Mouse (Mus musculus) hindbrain, embryonic 16.5 days (tissue): ENCODE results near the gene Aldh3b2. TPM values are rescaled to one million over a fixed set of nuclear protein-coding genes. Genes with fewer than 3 reads are reported as not detected.

Experiments used
- ATAC-seq: fragments of 200-750 bp; cut with Nextera tagmentation; 2 replicates; pipeline ENCODE4 v1.8.0; 2017; ENCODE audit warnings: moderate TSS enrichment, moderate library complexity
- H3K27ac ChIP-seq: fragments of 300-500 bp; sonication (generic); 2 replicates; pipeline ENCODE4 v1.5.1; 2014; ENCODE audit warnings: low read depth, mild to moderate bottlenecking, control low read depth, low read length, moderate library complexity
- H3K27me3 ChIP-seq: fragments of 300-500 bp; sonication (generic); replicated peaks from 2 replicates; pipeline ENCODE4 v1.6.1; 2014; ENCODE audit warnings: low read length; ENCODE audit not compliant: control insufficient read depth, insufficient read depth
- H3K36me3 ChIP-seq: fragments of 300-500 bp; sonication (generic); 2 replicates; pipeline ENCODE4 v1.6.1; 2014; ENCODE audit warnings: mild to moderate bottlenecking, low read length, moderate library complexity, mixed read lengths; ENCODE audit not compliant: control insufficient read depth, insufficient read depth
- H3K4me1 ChIP-seq: fragments of 300-500 bp; sonication (generic); 2 replicates; pipeline ENCODE4 v1.6.1; 2014; ENCODE audit warnings: low read depth, low read length; ENCODE audit not compliant: control insufficient read depth, insufficient read depth
- H3K4me2 ChIP-seq: fragments of 300-500 bp; sonication (generic); 2 replicates; pipeline ENCODE4 v1.6.1; 2014; ENCODE audit warnings: mild to moderate bottlenecking, low read length, control low read depth, moderate library complexity
- H3K4me3 ChIP-seq: fragments of 300-500 bp; sonication (generic); 2 replicates; pipeline ENCODE4 v1.5.1; 2014; ENCODE audit warnings: mild to moderate bottlenecking, low read length, control low read depth, moderate library complexity
- H3K9ac ChIP-seq: fragments of 300-500 bp; sonication (generic); 2 replicates; pipeline ENCODE4 v1.6.1; 2014; ENCODE audit warnings: low read depth, mild to moderate bottlenecking, control low read depth, low read length, moderate library complexity
- H3K9me3 ChIP-seq: fragments of 300-500 bp; sonication (generic); 2 replicates; pipeline ENCODE4 v1.6.1; 2014; ENCODE audit warnings: mild to moderate bottlenecking, low read length, moderate library complexity; ENCODE audit not compliant: control insufficient read depth
- WGBS: fragments of 180-500 bp; shearing (Covaris S2); extraction: QIAGEN DNeasy Blood & Tissue Kit; methylation state at CpG from one replicate; pipeline ENCODE4 v1.1.7; 2014; 5-methylcytosine and 5-hydroxymethylcytosine counted together
- polyA plus RNA-seq: library from polyadenylated mRNA; unstranded; fragments of >200 nt; fragmentation: Nextera tagmentation; extraction: Ambion mirVana; gene quantifications from 2 replicates; pipeline ENCODE4 v1.2.1, GENCODE M21; 2015

The Aldh3b2 gene
- polyA plus RNA-seq, 1 experiment from 2014 or later, result 0.66 TPM

GRCm38 (mm10) chr19:4005971-4006370 lies 33.8 kb downstream of the Aldh3b2 start:
- Histone ChIP-seq H3K27ac (no peak overlapping the region), H3K9ac (no peak overlapping the region), H3K27me3 (no peaks in the 10 kb centered on the region), H3K4me2 (no peak overlapping the region), H3K4me3 (no peak overlapping the region), H3K9me3 (no peaks in the 10 kb centered on the region), H3K36me3 (peaks cover 15% of the 10 kb centered on the region), H3K4me1 (peaks cover 8% of the 10 kb centered on the region)
- ATAC-seq, result no peak
- 88% methylated on average over 8 of the region's 8 CpGs for WGBS

- H3K9ac ChIP-seq, result no peak overlapping the region
- no peak for ATAC-seq
- no peaks in the 10 kb centered on the region for H3K27me3 ChIP-seq
These were observed 39.0 kb downstream of the Aldh3b2 start for GRCm38 (mm10) chr19:4011086-4011485.

GRCm38 (mm10) chr19:4012432-4013022 lies 40.4 kb downstream of the Aldh3b2 start, which contains the start of gene Ndufv1:
Gene Ndufv1, minus strand, starts transcription at chr19:4012806.
- peak within 1 kb of the TSS; percentile 75 for H3K27ac ChIP-seq
- H3K4me1 ChIP-seq, result peaks cover 12% of the 10 kb centered on the region
- ATAC-seq, result peak; percentile 99
- WGBS, result under 1% methylated on average over 45 of the region's 45 CpGs
- no peaks in the 10 kb centered on the region for H3K9me3 ChIP-seq
- H3K27me3 ChIP-seq, result no peaks in the 10 kb centered on the region
- peaks cover 9% of the 10 kb centered on the region for H3K36me3 ChIP-seq
- H3K4me3 ChIP-seq, result peak within 1 kb of the TSS; percentile 58
- H3K9ac ChIP-seq, result peak within 1 kb of the TSS; percentile 74
- H3K4me2 ChIP-seq, result peak within 1 kb of the TSS; percentile 59

More at GRCm38 (mm10) chr19:4011086-4011485, 39.0 kb downstream of the Aldh3b2 start:
- Histone ChIP-seq H3K27ac (no peak overlapping the region), H3K4me3 (no peak overlapping the region), H3K4me1 (peaks cover 12% of the 10 kb centered on the region), H3K9me3 (no peaks in the 10 kb centered on the region), H3K36me3 (peaks cover 11% of the 10 kb centered on the region), H3K4me2 (no peak overlapping the region)
- 93% methylated on average over 5 of the region's 5 CpGs for WGBS

DNA sequence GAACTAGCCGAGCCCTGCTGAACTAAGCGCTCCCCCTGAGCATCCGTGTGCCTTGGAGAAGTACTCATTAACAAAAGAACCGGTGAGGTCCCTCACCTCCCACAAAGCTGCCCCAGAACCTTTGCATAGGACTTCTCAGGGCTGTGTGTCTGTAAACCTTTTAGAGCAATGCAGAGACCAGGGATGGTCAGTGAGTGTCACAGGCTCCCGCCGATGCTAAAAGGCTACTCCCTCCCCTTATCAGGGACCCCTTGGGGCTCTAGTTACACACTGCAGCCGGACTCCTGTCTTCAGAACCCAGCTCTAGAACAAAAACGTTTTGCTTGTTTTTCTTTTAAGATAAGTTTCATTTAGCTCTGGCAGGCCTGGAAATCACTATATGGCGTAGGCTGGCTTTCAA lies 40.9 kb downstream of the Aldh3b2 start:
- H3K4me3 ChIP-seq, result peak overlapping the region; percentile 58
- no peak for ATAC-seq
- no peaks in the 10 kb centered on the region for H3K9me3 ChIP-seq
- peak overlapping the region; percentile 47 for H3K9ac ChIP-seq
- no peaks in the 10 kb centered on the region for H3K27me3 ChIP-seq
- H3K27ac ChIP-seq, result no peak overlapping the region
- H3K4me2 ChIP-seq, result peak overlapping the region; percentile 59
- whole genome bisulfite sequencing, result 21% methylated on average over 9 of the region's 9 CpGs
- peaks cover 12% of the 10 kb centered on the region for H3K4me1 ChIP-seq
- H3K36me3 ChIP-seq, result peaks cover 6% of the 10 kb centered on the region

DNA sequence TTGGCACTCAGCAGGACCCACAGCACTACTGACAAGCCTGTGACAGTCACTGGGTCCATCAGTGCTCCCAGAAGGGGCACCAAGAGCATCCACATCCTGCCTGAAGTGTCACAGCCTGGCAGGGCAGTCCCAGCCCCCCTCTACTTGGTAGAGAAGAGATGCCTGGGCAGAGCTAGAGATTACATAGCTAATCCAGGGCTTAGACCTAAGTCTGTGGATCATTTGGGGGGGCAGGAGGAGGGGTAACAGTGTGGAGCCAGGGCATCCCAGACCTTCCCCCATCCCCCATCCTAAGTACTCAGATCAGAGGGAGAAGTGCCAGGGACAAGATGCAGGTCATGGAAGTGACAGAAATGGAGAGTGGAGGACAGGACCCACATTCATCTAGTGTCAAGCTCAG lies 42.7 kb downstream of the Aldh3b2 start:
- no peaks in the 10 kb centered on the region for H3K27me3 ChIP-seq
- no peaks in the 10 kb centered on the region for H3K9me3 ChIP-seq
- no peak overlapping the region for H3K27ac ChIP-seq
- no peak overlapping the region for H3K4me3 ChIP-seq
- H3K9ac ChIP-seq, result no peak overlapping the region
- peaks cover 12% of the 10 kb centered on the region for H3K4me1 ChIP-seq
- no peaks in the 10 kb centered on the region for H3K36me3 ChIP-seq
- no peak overlapping the region for H3K4me2 ChIP-seq
- ATAC-seq, result no peak

- no peak overlapping the region for H3K4me3 ChIP-seq
- H3K36me3 ChIP-seq, result no peaks in the 10 kb centered on the region
- no peak overlapping the region for H3K4me2 ChIP-seq
- peaks cover 12% of the 10 kb centered on the region for H3K4me1 ChIP-seq
- WGBS, result 63% methylated on average over 5 of the region's 5 CpGs
- H3K9ac ChIP-seq, result no peak overlapping the region
- H3K27ac ChIP-seq, result no peak overlapping the region
- no peaks in the 10 kb centered on the region for H3K9me3 ChIP-seq
- no peak for ATAC-seq
- H3K27me3 ChIP-seq, result no peaks in the 10 kb centered on the region
These were observed 43.5 kb downstream of the Aldh3b2 start for GRCm38 (mm10) chr19:4015635-4016034.

DNA sequence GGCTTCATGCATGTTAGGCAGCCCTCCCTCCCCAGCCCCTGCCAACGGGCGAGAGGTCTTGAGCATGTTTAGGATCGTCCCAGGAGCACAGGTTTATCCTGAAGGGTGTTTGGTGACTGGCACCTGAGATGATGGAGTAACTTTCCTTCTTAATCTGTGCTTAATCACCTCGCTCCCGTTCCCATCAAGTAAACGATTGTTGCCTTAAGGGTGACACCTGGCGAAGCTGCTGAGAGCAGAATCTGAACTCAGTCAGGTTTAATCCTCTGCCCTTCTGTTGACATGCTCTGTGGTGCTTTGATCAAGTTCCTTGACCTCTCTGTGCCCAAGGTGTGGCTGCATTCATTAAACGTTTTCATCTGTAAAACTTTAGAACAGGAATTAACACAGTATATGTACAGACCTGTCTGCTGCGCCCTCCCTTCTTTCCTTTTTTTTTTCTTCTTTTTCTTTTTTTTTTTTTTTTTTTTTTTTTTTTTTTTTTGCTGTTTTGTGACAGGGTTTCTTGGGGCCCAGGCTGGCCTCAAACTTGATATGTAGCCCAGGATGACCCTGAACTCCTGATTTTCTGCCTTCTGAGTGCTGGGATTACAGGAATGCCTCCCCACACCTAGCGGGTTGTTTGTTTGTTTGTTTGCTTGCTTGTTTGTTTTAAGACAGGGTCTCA lies 45.9 kb downstream of the Aldh3b2 start:
- Histone ChIP-seq H3K4me2 (no peak overlapping the region), H3K36me3 (no peaks in the 10 kb centered on the region), H3K4me3 (no peak overlapping the region), H3K9ac (no peak overlapping the region), H3K27me3 (no peaks in the 10 kb centered on the region), H3K4me1 (no peaks in the 10 kb centered on the region; the same call in 1 of the 2 replicates), H3K9me3 (no peaks in the 10 kb centered on the region), H3K27ac (no peak overlapping the region)
- 74% methylated on average over 10 of the region's 10 CpGs for WGBS
- no peak for ATAC-seq

GRCm38 (mm10) chr19:4018743-4019583 lies 46.8 kb downstream of the Aldh3b2 start:
- Histone ChIP-seq H3K9me3 (no peaks in the 10 kb centered on the region), H3K27ac (no peak overlapping the region), H3K4me1 (no peaks in the 10 kb centered on the region), H3K4me2 (no peak overlapping the region), H3K36me3 (no peaks in the 10 kb centered on the region), H3K4me3 (no peak overlapping the region), H3K27me3 (no peaks in the 10 kb centered on the region), H3K9ac (no peak overlapping the region; the same call in 1 of the 2 replicates)
- peak; percentile 92 for ATAC-seq
- 23% methylated on average over 18 of the region's 18 CpGs for WGBS

DNA sequence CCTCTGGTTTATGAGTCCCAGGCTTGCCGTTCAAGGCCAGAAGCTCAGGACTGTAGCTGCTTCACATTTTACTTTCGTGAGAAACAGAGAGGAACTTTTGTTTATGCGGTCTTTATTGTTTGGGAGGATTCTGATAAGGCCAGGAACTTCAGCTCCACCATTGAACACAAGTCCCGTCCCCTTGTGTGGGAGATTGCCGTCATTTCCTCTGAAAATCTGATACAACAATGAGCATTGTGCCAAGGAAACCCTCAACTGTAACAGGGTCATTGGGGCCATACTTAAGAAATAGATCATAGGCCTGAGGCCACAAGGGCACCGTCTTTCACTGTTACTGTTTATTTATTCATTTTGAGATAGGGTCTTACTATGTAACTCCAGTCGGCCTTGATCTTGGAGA lies 51.1 kb downstream of the Aldh3b2 start:
- H3K27ac ChIP-seq, result no peak overlapping the region
- ATAC-seq, result no peak
- no peak overlapping the region for H3K4me3 ChIP-seq
- no peaks in the 10 kb centered on the region for H3K36me3 ChIP-seq
- H3K9me3 ChIP-seq, result peaks cover 2% of the 10 kb centered on the region; the same call in 1 of the 2 replicates
- WGBS, result 88% methylated on average over 7 of the region's 7 CpGs
- H3K9ac ChIP-seq, result no peak overlapping the region
- H3K4me2 ChIP-seq, result no peak overlapping the region
- H3K4me1 ChIP-seq, result no peaks in the 10 kb centered on the region
- H3K27me3 ChIP-seq, result no peaks in the 10 kb centered on the region
